Comparison of ENCODE assay signal across 11 mouse cellular contexts in genomic region chr8:123100288-123100687, GRCm38 (mm10). TPM values are rescaled to one million over a fixed set of nuclear protein-coding genes. Genes with fewer than 3 reads are reported as not detected.
A peak's percentile ranks its signal among the peaks of the same experiment; 100 is the strongest.
DNase-seq lines count a peak whose midpoint lies in the region; ATAC-seq and TF ChIP-seq lines count a peak whose summit lies in the region.
"Had no signal": no experiment of that assay in that cellular context is flagged by ENCODE, and none has a peak within 500 bp of the region (broad histone marks: within the 10 kb centered on the region; RNA-seq: fewer than 3 reads in every experiment).

No protein-coding gene starts in this region.

- H3K9ac ChIP-seq in hindbrain, embryonic 13.5 days, result 0 out of 2 replicates have a peak overlapping the region, but pooled peaks have one; percentile 29
- no peak overlapping the region for H3K9ac ChIP-seq in hindbrain, embryonic 12.5 days
- no peak overlapping the region for H3K9ac ChIP-seq in limb, embryonic 15.5 days

- H3K4me1 ChIP-seq in hindbrain, embryonic 13.5 days (replicated peaks), result peaks cover 22% of the 10 kb centered on the region
- H3K4me1 ChIP-seq in hindbrain, embryonic 12.5 days, result peaks cover 14% of the 10 kb centered on the region
- no peaks in the 10 kb centered on the region; the same call in 1 of the 2 replicates for H3K4me1 ChIP-seq in bone marrow, adult 2 months (ENCODE audit: control insufficient read depth, insufficient read depth, low read length)
- peaks cover 17% of the 10 kb centered on the region for H3K4me1 ChIP-seq in limb, embryonic 15.5 days

- no peak for ATAC-seq in hindbrain, embryonic 13.5 days (ENCODE audit: low FRiP score)
- ATAC-seq in hindbrain, embryonic 12.5 days (ENCODE audit: low FRiP score), result no peak
- ATAC-seq in limb, embryonic 15.5 days (ENCODE audit: insufficient number of reproducible peaks, low FRiP score, low TSS enrichment, low read depth), result 0 out of 2 replicates have a peak, but pooled peaks have one; percentile 27
- ATAC-seq: CD4-positive, CD25-positive, alpha-beta regulatory T cell, adult 4 months had no signal

- no peak for TF ChIP-seq CTCF in bone marrow, adult 2 months (IDR thresholded peaks at IDR 0.05; ENCODE audit: control insufficient read depth, insufficient read depth, low read length)

- H3K27me3 ChIP-seq in hindbrain, embryonic 13.5 days, result no peaks in the 10 kb centered on the region
- H3K27me3 ChIP-seq in hindbrain, embryonic 12.5 days, result no peaks in the 10 kb centered on the region
- H3K27me3 ChIP-seq in limb, embryonic 15.5 days, result no peaks in the 10 kb centered on the region

- H3K4me3 ChIP-seq in hindbrain, embryonic 13.5 days, result no peak overlapping the region
- H3K4me3 ChIP-seq in hindbrain, embryonic 12.5 days, result no peak overlapping the region
- H3K4me3 ChIP-seq in bone marrow, adult 2 months (replicated peaks; ENCODE audit: control insufficient read depth, low read depth, low read length), result no peak overlapping the region
- no peak overlapping the region for H3K4me3 ChIP-seq in limb, embryonic 15.5 days
- H3K4me3 ChIP-seq: hindbrain, embryonic 10.5 days had no signal

- DNase-seq in 3134 (ENCODE audit: extremely low read depth, insufficient read length, low spot score), result peak; percentile 77
- no peak for DNase-seq in spleen, postnatal 36 days (ENCODE audit: low spot score in 2 of 2)
- no peak for DNase-seq in gastrocnemius, postnatal 14 days
- no peak for DNase-seq in layer of hippocampus, adult 8-10 months (ENCODE audit: low spot score in 2 of 2)
- DNase-seq: adrenal gland, postnatal 25 days had no signal

- H3K4me2 ChIP-seq in hindbrain, embryonic 13.5 days, result no peak overlapping the region
- no peak overlapping the region for H3K4me2 ChIP-seq in hindbrain, embryonic 12.5 days (replicated peaks)
- H3K4me2 ChIP-seq in limb, embryonic 15.5 days, result no peak overlapping the region

- peaks cover 44% of the 10 kb centered on the region for H3K36me3 ChIP-seq in hindbrain, embryonic 13.5 days
- H3K36me3 ChIP-seq in hindbrain, embryonic 12.5 days, result peaks cover 45% of the 10 kb centered on the region
- peaks cover 47% of the 10 kb centered on the region for H3K36me3 ChIP-seq in limb, embryonic 15.5 days

- no peak overlapping the region for H3K27ac ChIP-seq in hindbrain, embryonic 13.5 days
- no peak overlapping the region for H3K27ac ChIP-seq in hindbrain, embryonic 12.5 days
- peak overlapping the region; percentile 44 for H3K27ac ChIP-seq in bone marrow, adult 2 months (ENCODE audit: control insufficient read depth, insufficient read depth, low read depth, low read length, poor library complexity)
- peak overlapping the region; percentile 72 for H3K27ac ChIP-seq in limb, embryonic 15.5 days
- H3K27ac ChIP-seq: hindbrain, embryonic 10.5 days had no signal

- intact Hi-C loops in gastrocnemius, postnatal 14 days (cut with DNase I; ENCODE audit: low total_unique reads), result no loop called here

- H3K9me3 ChIP-seq in hindbrain, embryonic 13.5 days, result no peaks in the 10 kb centered on the region
- no peaks in the 10 kb centered on the region for H3K9me3 ChIP-seq in hindbrain, embryonic 12.5 days (replicated peaks)
- no peaks in the 10 kb centered on the region for H3K9me3 ChIP-seq in limb, embryonic 15.5 days
- H3K9me3 ChIP-seq: hindbrain, embryonic 10.5 days had no signal

- TF ChIP-seq POLR2A in bone marrow, adult 2 months (IDR thresholded peaks at IDR 0.05; ENCODE audit: borderline replicate concordance, control insufficient read depth, low read depth, low read length), result no peak

- 73% methylated on average over 8 of the region's 8 CpGs for WGBS in hindbrain, embryonic 13.5 days
- WGBS in hindbrain, embryonic 12.5 days, result 63% methylated on average over 8 of the region's 8 CpGs
- 27% methylated on average over 8 of the region's 8 CpGs for WGBS in bone marrow, adult 2 months
- 33% methylated on average over 8 of the region's 8 CpGs for WGBS in limb, embryonic 15.5 days

RNA-seq across cellular contexts. Expression of gene Rpl13, which starts 1.9 kb away (rescaled TPM):
- polyA plus RNA-seq in hindbrain, embryonic 13.5 days (2015; fragmentation: Nextera tagmentation; extraction: Ambion mirVana), result 766 and 789 TPM in 2 replicates
- 1,018 and 1,026 TPM in 2 replicates for polyA plus RNA-seq in hindbrain, embryonic 12.5 days (2016; fragmentation: Nextera tagmentation; extraction: Ambion mirVana)
- polyA plus RNA-seq in bone marrow, adult 2 months (2011; ENCODE audit: insufficient read depth, insufficient read length, low replicate concordance, missing spikeins), result 1,064 and 1,759 TPM in 2 replicates
- polyA plus RNA-seq in limb, embryonic 15.5 days (2015; fragmentation: Nextera tagmentation; extraction: Ambion mirVana), result 1,386 and 1,581 TPM in 2 replicates
- 100 to 1,000 TPM; 517 to 627 TPM for total RNA-seq in gastrocnemius, postnatal 14 days (2021)
- 100 to 1,000 TPM; 359 to 512 (median 443) TPM for total RNA-seq in layer of hippocampus, adult 8-10 months (2022)

RNA-seq across cellular contexts. Expression of gene Cpne7, which starts 16.9 kb away (rescaled TPM):
- polyA plus RNA-seq in hindbrain, embryonic 13.5 days (2015; fragmentation: Nextera tagmentation; extraction: Ambion mirVana), result 0.53 and 0.87 TPM in 2 replicates
- 0.15 and 0.35 TPM in 2 replicates for polyA plus RNA-seq in hindbrain, embryonic 12.5 days (2016; fragmentation: Nextera tagmentation; extraction: Ambion mirVana)
- 0.40 and 1.5 TPM in 2 replicates for polyA plus RNA-seq in bone marrow, adult 2 months (2011; ENCODE audit: insufficient read depth, insufficient read length, low replicate concordance, missing spikeins)
- polyA plus RNA-seq in limb, embryonic 15.5 days (2015; fragmentation: Nextera tagmentation; extraction: Ambion mirVana), result 0.84 and 1.2 TPM in 2 replicates
- under 1 TPM; 0.31 to 0.73 TPM for total RNA-seq in gastrocnemius, postnatal 14 days (2021)
- total RNA-seq in layer of hippocampus, adult 8-10 months (2022), result 100 to 1,000 TPM; 277 to 341 (median 303) TPM

RNA-seq across cellular contexts. Expression of gene Spg7, which starts 37.5 kb away (rescaled TPM):
- 45.9 and 48.7 TPM in 2 replicates for polyA plus RNA-seq in hindbrain, embryonic 13.5 days (2015; fragmentation: Nextera tagmentation; extraction: Ambion mirVana)
- polyA plus RNA-seq in hindbrain, embryonic 12.5 days (2016; fragmentation: Nextera tagmentation; extraction: Ambion mirVana), result 62.6 and 63.9 TPM in 2 replicates
- 66.1 and 74.6 TPM in 2 replicates for polyA plus RNA-seq in bone marrow, adult 2 months (2011; ENCODE audit: insufficient read depth, insufficient read length, low replicate concordance, missing spikeins)
- 33.4 and 38.5 TPM in 2 replicates for polyA plus RNA-seq in limb, embryonic 15.5 days (2015; fragmentation: Nextera tagmentation; extraction: Ambion mirVana)
- total RNA-seq in gastrocnemius, postnatal 14 days (2021), result 10 to 100 TPM; 49.0 to 59.2 TPM
- total RNA-seq in layer of hippocampus, adult 8-10 months (2022), result 10 to 100 TPM; 51.8 to 64.2 (median 60.9) TPM

RNA-seq across cellular contexts. Expression of gene Sult5a1, which starts 57.8 kb away (rescaled TPM):
- 1.5 and 2.2 TPM in 2 replicates for polyA plus RNA-seq in hindbrain, embryonic 13.5 days (2015; fragmentation: Nextera tagmentation; extraction: Ambion mirVana)
- polyA plus RNA-seq in hindbrain, embryonic 12.5 days (2016; fragmentation: Nextera tagmentation; extraction: Ambion mirVana), result 8.1 and 9.7 TPM in 2 replicates
- 0.52 and 1.4 TPM in 2 replicates for polyA plus RNA-seq in bone marrow, adult 2 months (2011; ENCODE audit: insufficient read depth, insufficient read length, low replicate concordance, missing spikeins)
- polyA plus RNA-seq in limb, embryonic 15.5 days (2015; fragmentation: Nextera tagmentation; extraction: Ambion mirVana), result 41.0 and 41.7 TPM in 2 replicates
- 1 to 10 TPM; 5.7 to 6.9 TPM for total RNA-seq in gastrocnemius, postnatal 14 days (2021)
- 1 to 10 TPM; 1.7 to 3.1 (median 1.9) TPM for total RNA-seq in layer of hippocampus, adult 8-10 months (2022)

RNA-seq across cellular contexts. Expression of gene Ankrd11, which starts 58.2 kb away (rescaled TPM):
- polyA plus RNA-seq in hindbrain, embryonic 13.5 days (2015; fragmentation: Nextera tagmentation; extraction: Ambion mirVana), result 29.9 and 30.7 TPM in 2 replicates
- polyA plus RNA-seq in hindbrain, embryonic 12.5 days (2016; fragmentation: Nextera tagmentation; extraction: Ambion mirVana), result 87.0 and 90.1 TPM in 2 replicates
- polyA plus RNA-seq in bone marrow, adult 2 months (2011; ENCODE audit: insufficient read depth, insufficient read length, low replicate concordance, missing spikeins), result 38.1 and 78.7 TPM in 2 replicates
- 44.8 and 45.3 TPM in 2 replicates for polyA plus RNA-seq in limb, embryonic 15.5 days (2015; fragmentation: Nextera tagmentation; extraction: Ambion mirVana)
- 10 to 100 TPM; 40.2 to 43.2 TPM for total RNA-seq in gastrocnemius, postnatal 14 days (2021)
- total RNA-seq in layer of hippocampus, adult 8-10 months (2022), result 100 to 1,000 TPM; 149 to 174 (median 162) TPM

Comparison
In these comparisons a context has a peak if more than half of its experiments do, and no peak if none do; other contexts are left out.
1. H3K27ac ChIP-seq: peak in bone marrow, adult 2 months (single experiment) and limb, embryonic 15.5 days (single experiment); none in hindbrain, embryonic 13.5 days (single experiment) and hindbrain, embryonic 12.5 days (single experiment).